Mouse (Mus musculus) urinary bladder, postnatal 4 days (tissue): ENCODE data around the gene Ninj1.

Experiments used
- DNase-seq, 2 experiments: peaks; one replicate each; pipeline ENCODE4 v3.0.0; 2021 to 2022; ENCODE audit warnings: low spot score in 2 of 2

Ninj1 gene

DNA sequence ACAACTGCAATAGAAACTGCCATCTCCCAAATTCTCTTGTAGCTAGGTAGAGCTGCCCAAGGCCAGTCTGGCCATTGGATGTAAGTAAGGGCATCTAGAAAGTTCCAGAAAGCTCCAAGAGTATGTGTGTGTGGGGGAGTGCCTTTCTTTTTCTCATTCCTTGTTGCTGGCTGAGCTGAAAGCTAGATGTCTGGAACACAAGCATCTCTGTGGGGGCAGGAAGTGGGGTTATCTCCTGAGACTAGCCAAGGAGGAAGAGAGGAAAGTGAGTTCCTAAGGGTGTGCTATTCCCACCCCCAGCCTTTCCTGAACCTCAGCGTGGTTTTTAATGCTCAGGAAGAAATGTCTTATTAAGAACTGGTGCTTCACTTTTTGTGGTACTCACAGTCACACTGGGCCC lies 15.6 kb upstream of the Ninj1 start:
- DNase-seq, result no peak

DNA sequence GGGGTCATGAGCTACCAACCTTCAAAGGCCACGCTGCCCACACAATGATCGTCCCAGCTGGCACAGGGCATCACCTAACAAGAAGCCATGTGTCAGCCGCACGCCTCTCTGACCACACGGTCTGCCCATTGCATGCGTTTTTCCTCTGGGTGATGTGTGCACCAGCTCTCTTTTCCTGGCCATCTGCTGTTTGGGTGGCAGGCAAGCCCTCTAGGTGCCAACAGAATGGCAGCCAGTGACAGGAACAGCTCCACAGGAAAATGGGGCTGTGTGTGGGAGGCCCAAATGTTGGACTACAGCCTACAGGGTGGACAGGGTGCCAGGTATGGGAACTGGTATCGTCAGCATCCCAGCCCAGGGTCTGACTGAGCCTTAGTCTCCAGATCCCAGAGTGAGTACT lies 14.9 kb upstream of the Ninj1 start:
- DNase-seq, result no peak

DNA sequence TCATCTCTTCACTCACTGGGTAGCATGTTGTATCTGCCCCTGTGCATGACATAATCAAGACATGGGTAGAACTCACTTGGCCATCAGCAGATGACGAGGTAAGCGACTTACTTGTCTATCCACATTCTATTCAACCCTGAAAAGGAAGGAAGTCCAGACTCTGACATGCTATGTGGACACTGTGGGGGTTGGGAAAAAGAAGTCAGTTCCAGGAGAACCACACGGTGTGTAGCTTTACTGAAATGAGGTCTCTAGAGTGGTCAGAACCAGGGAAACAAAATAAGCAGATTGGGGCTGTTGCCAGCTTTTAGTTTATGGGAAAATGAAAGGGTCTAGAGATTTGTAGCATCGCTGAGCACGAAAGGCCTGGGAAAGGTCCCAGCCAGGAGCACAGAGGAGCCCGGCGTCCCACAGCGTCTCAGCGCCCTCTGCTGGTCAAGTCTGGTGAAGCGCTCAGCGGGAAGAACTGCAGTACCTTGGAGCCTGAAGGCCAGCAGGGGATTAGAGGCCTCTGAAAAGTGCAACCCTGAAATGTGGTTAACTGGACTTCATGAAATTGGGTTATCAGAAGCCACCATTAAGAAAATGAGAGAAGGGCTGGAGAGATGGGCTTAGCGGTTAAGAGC lies 14.2 kb upstream of the Ninj1 start:
- peak; percentile 81 to 93 for DNase-seq

DNA sequence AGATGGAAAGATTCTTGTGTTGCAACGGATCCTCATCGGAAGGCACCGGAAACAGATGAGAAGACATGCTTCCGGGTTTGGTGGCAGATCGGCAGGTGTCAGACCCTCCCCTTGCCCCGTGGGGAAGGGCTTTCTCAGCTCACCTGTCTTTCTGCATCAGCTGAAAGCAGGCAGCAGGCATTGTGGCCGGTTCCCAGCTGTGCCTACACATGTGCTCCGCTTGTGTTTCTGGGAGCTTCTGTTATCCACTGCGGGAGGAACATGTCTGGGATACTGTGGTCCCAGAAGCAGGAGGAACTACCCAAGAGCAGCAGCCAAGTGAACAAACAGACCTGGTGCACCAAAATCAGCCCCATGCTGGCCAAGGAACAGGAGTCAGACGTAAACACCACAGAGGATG lies 11.8 kb upstream of the Ninj1 start:
- DNase-seq, result no peak

- peak in 1 of 2 experiments; percentile 58 for DNase-seq
These were observed 8.3 kb upstream of the Ninj1 start for GRCm38 (mm10) chr13:49178839-49179585.

GRCm38 (mm10) chr13:49180274-49180673 lies 7.0 kb upstream of the Ninj1 start:
- DNase-seq, result no peak

DNA sequence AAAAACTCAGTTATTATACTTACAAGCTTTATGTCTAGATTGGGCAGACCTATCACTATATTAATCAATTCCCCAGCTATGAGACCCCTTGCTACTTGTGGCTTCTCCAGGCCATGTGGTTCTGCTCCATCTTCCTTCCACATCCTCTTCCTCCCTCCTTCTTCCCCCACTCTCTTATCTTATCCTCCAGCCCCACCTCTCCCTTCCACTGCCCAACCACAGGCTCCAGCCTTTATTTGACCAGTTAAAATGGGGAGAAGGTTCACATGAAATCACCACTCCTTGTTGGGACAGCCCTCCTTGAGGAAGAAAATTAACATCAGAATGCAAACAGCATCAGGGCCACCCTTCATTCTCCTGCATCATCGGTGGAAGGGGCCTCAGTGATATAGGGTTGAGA lies 6.6 kb upstream of the Ninj1 start:
- no peak for DNase-seq

GRCm38 (mm10) chr13:49181411-49181984 lies 5.8 kb upstream of the Ninj1 start:
- no peak for DNase-seq

DNA sequence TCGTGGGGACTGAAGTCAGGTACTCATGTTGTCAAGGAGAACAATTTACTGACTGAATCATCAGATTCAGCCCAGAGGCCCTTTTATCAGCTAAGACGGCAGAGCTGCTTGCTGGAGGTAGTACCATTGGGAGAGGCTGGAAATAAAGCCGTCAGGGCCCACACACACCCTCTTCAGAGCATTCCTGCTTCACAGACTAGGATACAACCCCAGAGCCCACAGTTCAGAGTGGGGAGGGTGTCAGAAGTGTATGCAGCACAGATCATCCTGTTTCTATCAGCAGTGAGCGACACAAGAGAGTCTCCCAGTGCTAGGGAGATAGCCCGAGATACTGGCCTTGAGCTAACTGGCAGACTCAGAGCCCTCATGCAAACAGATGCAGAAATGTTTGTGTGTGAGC lies 4.1 kb upstream of the Ninj1 start:
- DNase-seq, result no peak

- no peak for DNase-seq
These were observed 3.6 kb upstream of the Ninj1 start for GRCm38 (mm10) chr13:49183646-49184045.

DNA sequence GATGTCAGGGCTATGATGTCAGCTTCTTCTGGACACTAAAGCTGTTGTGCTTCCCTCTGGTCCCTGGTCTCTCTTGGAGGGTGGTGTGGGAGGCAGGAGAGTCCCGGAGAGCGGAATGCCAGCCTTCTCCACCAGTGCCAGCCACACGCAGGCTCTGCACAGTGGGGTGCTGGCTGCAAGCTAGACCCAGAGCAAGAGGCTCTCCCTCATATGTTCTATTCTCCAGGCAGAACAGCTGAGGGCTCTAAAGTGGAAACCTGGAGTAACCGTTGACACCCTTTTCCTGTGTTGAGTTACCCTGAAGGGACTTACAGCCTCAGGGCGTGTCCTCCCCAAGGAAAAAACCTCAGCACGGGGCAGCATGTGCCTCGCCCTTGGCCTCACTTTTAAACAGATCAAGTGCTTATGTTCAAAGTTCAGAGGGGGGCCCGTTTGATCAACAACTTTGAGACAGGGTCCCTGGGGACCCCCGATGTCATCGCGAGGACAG lies 442 bp upstream of the Ninj1 start:
- no peak for DNase-seq

GRCm38 (mm10) chr13:49188219-49188965 lies 1.1 kb downstream of the Ninj1 start:
- DNase-seq, result no peak

GRCm38 (mm10) chr13:49188966-49189360 lies 1.7 kb downstream of the Ninj1 start:
- DNase-seq, result no peak

DNA sequence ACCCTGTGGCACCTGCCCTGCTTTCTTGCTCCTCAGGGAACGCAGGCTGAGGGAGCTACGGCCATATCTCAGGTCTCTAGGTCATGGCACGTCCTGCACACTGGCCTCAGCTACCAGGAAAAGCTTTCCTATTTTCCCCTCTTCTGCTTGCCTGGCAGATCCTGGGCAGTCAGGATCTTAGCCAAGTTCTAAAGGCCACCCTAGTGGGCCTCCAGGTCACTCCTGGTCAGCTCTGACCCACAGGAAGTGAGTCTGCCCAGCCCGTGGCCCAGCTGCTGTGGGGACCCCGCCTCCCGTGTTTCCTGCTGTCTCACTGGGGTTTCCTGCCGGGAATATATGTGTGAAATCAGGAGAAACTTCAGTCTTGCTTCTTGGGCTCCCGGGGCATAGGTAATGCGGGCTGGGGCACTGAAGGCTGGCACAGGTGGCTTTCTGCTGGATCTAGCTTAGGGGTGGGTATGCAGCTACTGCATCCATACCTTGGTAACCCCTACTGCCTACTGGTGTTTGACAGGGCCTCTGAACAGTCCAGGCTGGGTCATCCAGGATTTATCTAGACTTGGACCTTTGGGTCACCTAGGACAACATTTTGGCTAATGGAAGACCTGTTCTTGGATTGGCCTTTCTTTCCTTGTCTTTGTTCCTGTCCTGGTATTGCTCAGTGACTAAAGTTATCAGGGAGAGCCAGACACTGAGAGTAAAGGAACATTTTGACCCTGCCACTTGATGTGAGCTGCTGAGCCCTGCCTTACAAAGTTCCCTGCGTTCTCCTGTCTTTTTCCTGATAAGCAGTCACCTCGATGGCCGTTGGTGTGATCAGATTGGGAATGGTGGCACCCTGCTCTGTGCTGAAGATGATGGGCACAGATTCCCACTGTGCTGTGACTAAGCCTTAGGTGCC lies 2.9 kb downstream of the Ninj1 start:
- no peak for DNase-seq

DNA sequence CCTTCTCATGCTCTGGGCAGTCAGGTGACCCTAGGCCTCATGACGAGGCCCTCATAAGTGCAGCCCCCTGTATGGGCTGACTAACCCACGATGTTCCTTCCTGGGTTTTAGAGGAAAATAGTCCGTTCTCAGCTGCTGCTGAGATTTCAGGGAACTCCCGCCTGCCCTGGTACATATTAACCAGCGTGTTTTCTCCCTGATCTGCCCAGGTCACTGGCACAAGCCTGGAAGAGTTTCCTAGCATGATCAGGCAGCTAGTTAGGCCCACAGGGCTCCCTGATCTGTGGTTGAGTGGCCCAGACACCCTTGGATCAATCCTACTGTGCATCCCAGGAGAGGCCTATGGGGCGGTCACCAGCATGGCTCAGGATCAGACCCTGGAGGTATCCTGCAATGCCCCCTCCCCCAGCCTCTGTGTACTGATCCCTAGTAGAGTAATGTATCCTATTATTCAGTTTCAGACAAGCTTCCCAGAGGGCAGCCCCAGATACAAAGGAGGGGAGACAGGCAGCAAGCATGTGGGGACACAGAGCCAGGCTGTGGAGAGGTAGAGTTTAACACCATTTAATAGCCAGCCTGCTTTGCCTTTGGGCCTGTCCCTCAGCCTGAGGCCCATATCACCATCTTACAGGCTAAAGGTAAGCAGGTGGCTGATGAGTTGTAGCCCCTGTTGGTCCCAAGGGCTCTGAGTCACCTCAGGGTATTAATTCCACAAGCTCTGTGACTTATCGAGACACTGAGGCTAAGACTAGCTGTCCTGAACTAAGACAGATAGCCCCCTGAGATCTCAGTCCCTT lies 3.8 kb downstream of the Ninj1 start:
- DNase-seq, result no peak

- DNase-seq, result no peak
These were observed 4.4 kb downstream of the Ninj1 start for GRCm38 (mm10) chr13:49191673-49192035.

DNA sequence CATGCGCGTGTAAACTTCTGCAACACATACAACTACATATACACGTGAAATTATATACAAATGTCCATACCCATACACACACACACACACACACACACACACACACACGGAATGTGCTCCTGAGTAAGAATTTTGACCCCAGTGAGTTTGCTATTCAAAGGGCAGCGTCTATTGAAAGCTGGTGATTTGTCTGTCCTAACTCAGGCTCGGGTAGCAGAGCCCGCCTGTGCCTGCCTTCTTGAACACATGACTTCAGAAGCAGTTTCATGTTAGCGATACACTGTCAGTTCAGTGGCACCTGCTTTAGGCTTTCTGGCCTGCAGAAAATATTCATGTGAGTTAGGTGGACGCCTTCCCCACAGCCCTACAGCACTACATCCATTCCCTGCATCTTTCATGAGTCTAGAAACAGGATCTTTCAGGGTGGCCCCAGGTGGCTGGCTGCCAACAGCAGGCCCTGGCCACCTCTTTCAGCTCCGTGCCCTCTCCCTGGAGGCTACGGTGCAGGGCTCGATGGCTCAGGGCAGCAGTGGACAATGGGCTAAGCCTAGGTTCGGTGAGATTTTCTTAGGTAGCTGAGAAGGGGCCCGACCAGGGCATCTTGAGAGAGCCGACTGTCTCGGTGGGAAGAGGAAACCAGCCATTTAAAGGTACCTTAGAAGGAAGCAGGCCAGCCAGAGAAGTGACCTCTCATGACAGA lies 5.0 kb downstream of the Ninj1 start:
- DNase-seq, result no peak

- DNase-seq, result no peak
These were observed 6.4 kb downstream of the Ninj1 start for GRCm38 (mm10) chr13:49193650-49194049.

DNA sequence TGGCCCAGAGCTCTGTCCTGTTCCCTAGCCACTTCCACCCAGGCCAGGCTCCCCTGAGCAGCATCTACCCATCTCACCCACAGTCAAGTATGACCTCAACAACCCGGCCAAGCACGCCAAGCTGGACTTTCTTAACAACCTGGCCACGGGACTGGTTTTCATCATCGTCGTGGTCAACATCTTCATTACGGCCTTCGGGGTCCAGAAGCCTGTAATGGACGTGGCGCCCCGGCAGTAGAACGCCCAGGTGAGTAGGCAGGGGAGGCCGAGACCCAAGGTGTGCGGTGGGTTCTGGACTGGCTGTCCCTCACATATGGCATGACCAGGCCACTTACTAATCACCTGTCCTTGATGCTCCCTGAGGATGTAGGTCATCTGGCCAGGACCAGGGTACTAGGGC lies 7.5 kb downstream of the Ninj1 start:
- DNase-seq, result no peak

DNA sequence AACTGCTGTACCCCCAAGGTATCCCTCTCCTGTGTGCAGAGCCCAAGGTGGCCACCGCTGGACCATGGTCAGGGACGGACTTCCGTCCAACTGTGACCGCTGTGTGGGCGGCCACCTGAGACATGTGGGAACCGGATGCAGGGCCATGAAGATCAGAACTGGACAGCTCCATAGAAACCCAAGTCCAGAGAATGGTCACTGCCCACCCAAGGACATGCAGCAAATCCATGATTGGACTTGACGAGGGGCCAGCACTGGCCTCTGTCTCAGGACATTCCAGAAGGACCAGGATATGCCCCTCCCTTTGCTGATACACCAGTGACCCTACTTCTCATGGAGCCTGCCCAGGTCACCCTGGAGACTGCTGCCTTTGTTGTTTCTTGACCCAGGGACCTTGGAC lies 8.4 kb downstream of the Ninj1 start:
- no peak for DNase-seq
